Mouse (Mus musculus) B cell, adult (primary cell): ENCODE measurements around the gene Coro1b. TPM values are rescaled to one million over a fixed set of nuclear protein-coding genes. Genes with fewer than 3 reads are reported as not detected.

Source experiments
- total RNA-seq: library from RNA; stranded (reverse); gene quantifications from 4 replicates; pipeline ENCODE4 v1.2.4, GENCODE M21; 2023; ENCODE audit not compliant: inconsistent age

Coro1b gene
- 142 to 167 TPM (median 154 TPM) in 4 replicates for total RNA-seq

GRCm38 (mm10) chr19:4148491-4148806 is at the start of gene Coro1b:
Gene Coro1b, plus strand, starts transcription at chr19:4148619.

GRCm38 (mm10) chr19:4099837-4100717 is 48.3 kb upstream of the Coro1b start, which contains the start of gene Pitpnm1:
Gene Pitpnm1, plus strand, starts transcription at chr19:4099998.

DNA sequence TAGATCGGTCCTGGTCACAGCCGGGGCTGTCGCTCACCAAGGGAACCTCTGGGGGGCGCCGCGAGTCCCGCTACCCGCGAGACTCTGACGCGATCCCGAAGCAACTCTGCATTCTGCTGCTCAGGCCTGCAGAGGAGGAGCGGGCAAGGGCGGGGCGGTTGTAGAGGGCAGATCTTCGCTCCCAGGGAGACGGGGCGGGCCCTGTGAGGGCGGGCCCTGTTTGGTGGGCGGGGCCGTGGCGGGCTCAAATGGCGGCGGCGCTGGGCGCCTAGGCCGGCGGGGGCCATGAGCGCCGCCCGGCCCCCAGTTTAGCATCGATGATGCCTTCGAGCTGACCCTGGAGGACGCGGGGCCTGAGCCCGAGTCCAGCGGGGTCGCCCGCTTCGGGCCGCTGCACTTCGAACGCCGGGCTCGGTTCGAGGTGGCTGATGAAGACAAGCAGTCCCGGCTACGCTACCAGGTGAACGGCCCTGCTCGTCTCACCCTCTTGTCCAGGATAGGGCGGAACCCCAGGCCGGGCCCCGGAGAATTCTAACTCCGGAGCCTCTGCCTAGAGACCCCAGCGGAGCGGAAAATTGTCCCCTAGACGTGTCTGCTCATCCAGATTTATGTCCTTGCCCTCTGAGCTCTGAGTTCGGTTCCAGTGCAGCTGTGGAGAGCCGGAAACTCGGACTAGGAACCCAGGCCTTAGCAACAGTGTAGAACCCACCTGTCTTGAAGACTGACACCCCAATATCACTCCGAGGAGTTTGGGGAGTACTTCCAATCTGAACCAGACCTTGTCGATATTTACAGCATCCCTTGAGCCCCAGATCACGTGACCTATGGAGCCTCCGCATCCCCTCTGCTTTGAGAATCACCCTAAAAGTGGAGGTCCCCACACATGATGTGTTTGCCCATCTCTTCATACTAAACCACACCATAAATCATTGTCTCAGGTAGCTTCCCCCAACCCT is 22.4 kb upstream of the Coro1b start, which contains the start of gene Aip:
Aip (minus strand) TSS at position 118 of the 956 bp plus-strand sequence.

GRCm38 (mm10) chr19:4139446-4139845 is 9.0 kb upstream of the Coro1b start, which contains the start of gene Gpr152:
Gene Gpr152, plus strand, starts transcription at chr19:4139787.

GRCm38 (mm10) chr19:4143759-4144268 is 4.6 kb upstream of the Coro1b start, which contains the start of gene Cabp4:
Gene Cabp4, minus strand, starts transcription at chr19:4144033.

DNA sequence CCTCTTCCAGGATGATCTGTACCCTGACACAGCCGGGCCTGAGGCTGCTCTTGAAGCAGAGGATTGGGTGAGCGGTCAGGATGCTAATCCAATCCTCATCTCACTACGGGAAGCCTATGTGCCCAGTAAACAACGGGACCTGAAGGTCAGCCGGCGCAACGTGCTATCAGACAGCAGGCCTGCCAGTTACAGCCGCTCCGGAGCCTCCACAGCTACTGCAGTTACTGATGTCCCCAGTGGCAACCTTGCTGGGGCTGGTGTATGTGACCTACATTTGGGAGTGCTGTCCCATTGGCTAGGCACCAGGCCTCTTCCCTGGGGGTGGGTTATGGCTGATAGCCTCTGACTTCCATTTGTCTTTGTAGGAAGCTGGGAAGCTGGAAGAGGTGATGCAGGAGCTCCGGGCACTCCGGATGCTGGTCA is 4.8 kb downstream of the Coro1b start, which contains the start of gene Ptprcap:
Ptprcap (plus strand) TSS at position 373 of the 423 bp plus-strand sequence.

DNA sequence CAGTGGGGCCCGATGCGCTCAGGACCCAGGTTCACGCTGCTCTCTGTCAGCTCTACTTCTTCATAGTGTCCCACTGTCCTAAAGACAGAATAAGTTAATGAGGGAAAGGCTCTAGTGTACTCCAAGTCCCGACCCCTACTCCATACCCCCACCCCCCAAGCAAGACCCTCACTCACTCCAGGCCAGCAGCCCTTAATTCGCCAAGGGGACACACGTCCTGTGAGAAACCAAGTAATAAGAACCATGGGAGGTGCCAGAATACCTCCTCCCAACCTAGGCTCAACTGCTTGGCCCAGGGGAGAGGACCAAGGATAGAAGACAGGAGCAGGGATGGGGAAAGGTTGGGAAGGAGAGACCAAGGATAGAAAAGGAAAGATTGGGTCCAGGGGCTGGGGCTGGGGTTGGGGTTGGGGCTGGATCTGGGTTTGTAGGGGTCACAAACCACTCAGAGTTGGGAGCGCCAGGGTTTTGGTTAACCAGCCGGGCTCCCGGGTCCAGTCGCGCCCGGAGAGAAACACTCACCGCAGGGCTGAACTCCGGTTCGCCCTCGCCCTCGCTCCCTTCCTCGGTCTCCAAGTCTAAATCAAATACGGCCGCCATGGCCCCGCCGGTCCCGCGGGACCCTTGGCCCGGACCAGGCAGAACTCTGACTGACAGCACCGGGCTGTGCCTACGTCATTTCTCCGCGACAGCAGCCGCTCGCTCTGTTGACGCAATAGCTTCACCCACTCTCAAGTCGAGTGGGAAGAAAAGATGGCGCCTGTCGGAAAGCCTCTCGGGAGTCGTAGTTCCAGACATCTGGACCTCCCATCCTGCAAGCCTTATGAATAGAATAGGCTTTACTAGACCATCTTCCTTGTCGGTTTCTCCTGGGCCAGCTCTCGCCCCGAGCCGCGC is 14.5 kb downstream of the Coro1b start, which contains the start of gene Rps6kb2:
Rps6kb2 (minus strand) TSS at position 709 of the 897 bp plus-strand sequence.

DNA sequence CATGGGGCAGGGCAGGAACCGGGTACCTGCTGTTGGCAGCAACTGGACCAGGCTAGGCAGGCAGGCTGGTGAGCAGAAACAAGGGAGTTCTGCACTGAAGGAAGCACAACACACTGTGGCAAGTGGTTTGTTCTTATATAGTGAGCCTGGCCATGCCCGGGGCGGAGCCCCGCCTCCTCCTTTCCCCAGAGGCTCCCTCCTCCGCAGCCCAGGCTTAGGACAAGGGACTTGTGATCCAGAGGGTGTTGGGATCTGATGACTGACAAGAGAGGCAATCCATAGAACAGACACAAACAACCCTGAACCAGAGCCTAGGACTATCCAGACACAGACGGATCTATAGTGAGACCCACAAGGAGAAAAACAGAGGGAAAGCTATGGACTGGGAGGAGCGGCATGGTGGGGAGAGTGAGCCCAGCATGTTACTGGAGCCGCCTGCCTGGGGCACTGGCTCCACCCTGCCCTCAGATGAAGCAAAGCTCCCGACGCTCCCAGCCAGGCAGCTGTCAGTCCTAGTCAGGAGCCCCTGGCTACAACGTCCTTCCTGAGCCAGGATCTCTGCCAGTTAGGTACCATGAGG is 27.0 kb downstream of the Coro1b start, which contains the start of gene Carns1:
Carns1 (minus strand) TSS at position 112 of the 580 bp plus-strand sequence.

GRCm38 (mm10) chr19:4190831-4191334 is 42.5 kb downstream of the Coro1b start, which contains the start of gene Tbc1d10c:
Gene Tbc1d10c, minus strand, starts transcription at chr19:4191284.

GRCm38 (mm10) chr19:4191528-4192250 is 43.3 kb downstream of the Coro1b start, which contains the start of gene Ppp1ca:
Gene Ppp1ca, plus strand, starts transcription at chr19:4192065.

DNA sequence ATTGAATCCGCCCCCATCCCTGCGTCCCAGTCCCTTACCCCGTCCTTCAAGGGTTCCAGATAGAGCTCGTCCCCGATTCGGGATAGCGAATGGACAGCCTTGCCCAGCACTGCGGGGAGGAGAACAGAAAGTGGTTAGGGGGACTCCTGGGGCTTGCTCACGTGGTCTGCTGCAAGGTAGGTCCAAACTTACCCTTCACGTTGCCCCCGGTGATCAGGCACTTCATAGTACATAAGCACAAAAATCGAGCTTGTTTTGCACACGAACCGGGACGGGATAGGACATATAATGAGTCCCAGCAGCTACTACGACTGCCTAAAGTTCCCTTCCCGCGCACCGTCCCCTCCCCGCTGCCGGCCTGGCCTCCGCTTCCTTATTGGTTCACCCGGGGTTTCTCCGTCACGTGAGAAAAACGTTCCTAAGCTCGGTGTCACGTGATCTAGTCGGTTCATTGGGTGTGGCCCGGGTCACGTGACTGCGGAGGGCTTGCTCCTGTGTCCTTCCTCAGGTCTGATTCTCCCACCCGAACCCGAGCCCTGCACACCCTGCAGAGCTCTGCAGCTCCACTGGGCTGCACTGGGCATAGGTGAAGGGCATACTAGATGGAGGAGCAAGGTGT is 53.0 kb downstream of the Coro1b start, which contains the start of gene Rad9a:
Rad9a (minus strand) TSS at position 372 of the 619 bp plus-strand sequence.

Other genes with a start within 250 kb of the Coro1b start
- gene Tcirg1, start 241.5 kb upstream of the Coro1b start, total RNA-seq = 135 to 176 TPM (median 152 TPM) in 4 replicates
- gene Ndufs8, start 235.8 kb upstream of the Coro1b start, total RNA-seq = 84.9 to 96.2 TPM (median 92.2 TPM) in 4 replicates
- 8.7 to 9.6 TPM (median 9.1 TPM) in 4 replicates for gene Aldh3b1, start 218.8 kb upstream of the Coro1b start, total RNA-seq
- gene Unc93b1, start 213.4 kb upstream of the Coro1b start, total RNA-seq = 548 to 668 TPM (median 607 TPM) in 4 replicates
- 0.60 TPM in 1 of 4 replicates, not detected in the others for gene Aldh3b3, start 190.0 kb upstream of the Coro1b start, total RNA-seq
- gene Aldh3b2, start 176.3 kb upstream of the Coro1b start, total RNA-seq = 0.22 to 0.38 TPM in 2 of 4 replicates, not detected in the others
- not detected in 4 replicates for gene Acy3, start 162.0 kb upstream of the Coro1b start, total RNA-seq
- gene Tbx10, start 155.9 kb upstream of the Coro1b start, total RNA-seq = not detected in 4 replicates
- gene Nudt8, start 148.0 kb upstream of the Coro1b start, total RNA-seq = 22.3 to 28.3 TPM (median 25.0 TPM) in 4 replicates
- gene Gm49405, start 148.0 kb upstream of the Coro1b start, total RNA-seq = 3.2 to 4.8 TPM (median 4.4 TPM) in 4 replicates
- 8.6 to 10.7 TPM (median 10.2 TPM) in 4 replicates for gene Doc2g, start 145.3 kb upstream of the Coro1b start, total RNA-seq
- gene Ndufv1, start 135.8 kb upstream of the Coro1b start, total RNA-seq = 83.3 to 94.8 TPM (median 93.6 TPM) in 4 replicates
- gene Gstp1, start 110.6 kb upstream of the Coro1b start, total RNA-seq = 129 to 162 TPM (median 142 TPM) in 4 replicates
- gene Gstp2, start 102.6 kb upstream of the Coro1b start, total RNA-seq = 8.5 to 13.7 TPM (median 10.5 TPM) in 4 replicates
- not detected in 4 replicates for gene Gstp3, start 89.0 kb upstream of the Coro1b start, total RNA-seq
- not detected in 4 replicates for gene Cabp2, start 67.0 kb upstream of the Coro1b start, total RNA-seq
- gene Cdk2ap2, start 51.4 kb upstream of the Coro1b start, total RNA-seq = 125 to 143 TPM (median 131 TPM) in 4 replicates
- 177 to 203 TPM (median 187 TPM) in 4 replicates for gene Pitpnm1, start 48.6 kb upstream of the Coro1b start, total RNA-seq
- gene Aip, start 22.8 kb upstream of the Coro1b start, total RNA-seq = 93.0 to 109 TPM (median 99.7 TPM) in 4 replicates
- gene Gpr152, start 8.8 kb upstream of the Coro1b start, total RNA-seq = 0.38 to 0.78 TPM (median 0.69 TPM) in 4 replicates
- 1.8 to 2.4 TPM (median 2.0 TPM) in 4 replicates for gene Cabp4, start 4.6 kb upstream of the Coro1b start, total RNA-seq
- gene Ptprcap, start 5.0 kb downstream of the Coro1b start, total RNA-seq = 373 to 450 TPM (median 401 TPM) in 4 replicates
- gene Rps6kb2, start 14.7 kb downstream of the Coro1b start, total RNA-seq = 49.7 to 66.7 TPM (median 51.3 TPM) in 4 replicates
- 78.2 to 88.7 TPM (median 80.1 TPM) in 4 replicates for gene Carns1, start 26.9 kb downstream of the Coro1b start, total RNA-seq
- gene Tbc1d10c, start 42.7 kb downstream of the Coro1b start, total RNA-seq = 250 to 285 TPM (median 268 TPM) in 4 replicates
- 381 to 449 TPM (median 412 TPM) in 4 replicates for gene Ppp1ca, start 43.4 kb downstream of the Coro1b start, total RNA-seq
- 53.6 to 56.9 TPM (median 55.2 TPM) in 4 replicates for gene Rad9a, start 53.0 kb downstream of the Coro1b start, total RNA-seq
- 141 to 150 TPM (median 145 TPM) in 4 replicates for gene Clcf1, start 65.6 kb downstream of the Coro1b start, total RNA-seq
- not detected in 4 replicates for gene AC109138.7, start 65.7 kb downstream of the Coro1b start, total RNA-seq
- gene Pold4, start 83.3 kb downstream of the Coro1b start, total RNA-seq = 199 to 218 TPM (median 212 TPM) in 4 replicates
- gene Ssh3, start 120.6 kb downstream of the Coro1b start, total RNA-seq = 22.2 to 34.5 TPM (median 24.6 TPM) in 4 replicates
- gene Ankrd13d, start 134.5 kb downstream of the Coro1b start, total RNA-seq = 22.0 to 30.9 TPM (median 23.6 TPM) in 4 replicates
- gene Grk2, start 157.6 kb downstream of the Coro1b start, total RNA-seq = 533 to 592 TPM (median 549 TPM) in 4 replicates
- gene Kdm2a, start 249.7 kb downstream of the Coro1b start, total RNA-seq = 209 to 242 TPM (median 228 TPM) in 4 replicates